18 mouse cellular contexts compared by ENCODE assay signal in genomic region chr9:86514390-86514789, GRCm38 (mm10). TPM values are rescaled to one million over a fixed set of nuclear protein-coding genes. Genes with fewer than 3 reads are reported as not detected.
"Had no signal": no experiment of that assay in that cellular context is flagged by ENCODE, and none has a peak within 500 bp of the region (broad histone marks: within the 10 kb centered on the region; RNA-seq: fewer than 3 reads in every experiment).

No protein-coding gene starts in this region.

- H3K9ac ChIP-seq: lung, embryonic 15.5 days; midbrain, embryonic 12.5 days; neural tube, embryonic 13.5 days; neural tube, embryonic 15.5 days had no signal

- H3K27me3 ChIP-seq: lung, embryonic 15.5 days; midbrain, embryonic 12.5 days; neural tube, embryonic 13.5 days; neural tube, embryonic 15.5 days had no signal

- H3K4me3 ChIP-seq: lung, embryonic 15.5 days; midbrain, embryonic 10.5 days; midbrain, embryonic 12.5 days; myocyte; neural tube, embryonic 13.5 days; neural tube, embryonic 15.5 days had no signal

- H3K27ac ChIP-seq: lung, embryonic 15.5 days; macrophage; midbrain, embryonic 10.5 days; midbrain, embryonic 12.5 days; neural tube, embryonic 13.5 days; neural tube, embryonic 15.5 days had no signal

- H3K4me1 ChIP-seq: lung, embryonic 15.5 days; midbrain, embryonic 10.5 days; midbrain, embryonic 12.5 days; neural tube, embryonic 13.5 days; neural tube, embryonic 15.5 days had no signal

- DNase-seq: lung, adult 2 months; lung, postnatal 14 days; midbrain, embryonic 14.5 days; right cerebral cortex, adult 18-20 months; right cerebral cortex, postnatal 25 days; right cerebral cortex, postnatal 4 days; spleen, adult 18-20 months; thymus, adult 18-20 months; thymus, postnatal 14 days; thymus, postnatal 36 days had no signal

RNA-seq across cellular contexts. Expression of gene Ube2cbp, which starts 49.6 kb away (rescaled TPM):
- polyA plus RNA-seq: macrophage had no signal

RNA-seq across cellular contexts. Expression of gene Rwdd2a, which starts 57.4 kb away (rescaled TPM):
- total RNA-seq: megakaryocyte-erythroid progenitor cell, adult 5-6 weeks had no signal
